Comparison of ENCODE assay signal across 20 mouse cellular contexts in genomic region chr5:75720091-75720940, GRCm38 (mm10).
DNase-seq lines count a peak whose midpoint lies in the region; ATAC-seq lines count a peak whose summit lies in the region.
"Had no signal": no experiment of that assay in that cellular context is flagged by ENCODE, and none has a peak within 500 bp of the region (broad histone marks: within the 10 kb centered on the region; RNA-seq: fewer than 3 reads in every experiment).

No protein-coding gene starts in this region.

- H3K9me3 ChIP-seq in heart, embryonic 10.5 days = no peaks in the 10 kb centered on the region
- H3K9me3 ChIP-seq in midbrain, embryonic 13.5 days = no peaks in the 10 kb centered on the region
- H3K9me3 ChIP-seq in midbrain, embryonic 15.5 days = no peaks in the 10 kb centered on the region
- H3K9me3 ChIP-seq in neural tube, embryonic 15.5 days (replicated peaks) = no peaks in the 10 kb centered on the region
- H3K9me3 ChIP-seq: heart, embryonic 15.5 days; intestine, embryonic 15.5 days; stomach, embryonic 15.5 days had no signal

- intact Hi-C loops in heart, postnatal 25 days (cut with DNase I) = no loop called here
- intact Hi-C loops in heart, postnatal 10 days (cut with DNase I) = no loop called here

- no peaks in the 10 kb centered on the region for H3K36me3 ChIP-seq in heart, embryonic 10.5 days
- no peaks in the 10 kb centered on the region for H3K36me3 ChIP-seq in midbrain, embryonic 13.5 days
- no peaks in the 10 kb centered on the region for H3K36me3 ChIP-seq in midbrain, embryonic 15.5 days (replicated peaks)
- no peaks in the 10 kb centered on the region for H3K36me3 ChIP-seq in neural tube, embryonic 15.5 days
- H3K36me3 ChIP-seq: heart, embryonic 15.5 days; intestine, embryonic 15.5 days; stomach, embryonic 15.5 days had no signal

- no peak overlapping the region for H3K4me2 ChIP-seq in midbrain, embryonic 13.5 days (replicated peaks)
- H3K4me2 ChIP-seq in midbrain, embryonic 15.5 days = no peak overlapping the region
- no peak overlapping the region for H3K4me2 ChIP-seq in neural tube, embryonic 15.5 days
- H3K4me2 ChIP-seq: heart, embryonic 15.5 days; intestine, embryonic 15.5 days; stomach, embryonic 15.5 days had no signal

- H3K27ac ChIP-seq in heart, embryonic 10.5 days = 0 out of 2 replicates have a peak overlapping the region, but pooled peaks have one; percentile 36
- H3K27ac ChIP-seq in midbrain, embryonic 13.5 days = no peak overlapping the region
- no peak overlapping the region for H3K27ac ChIP-seq in midbrain, embryonic 15.5 days
- H3K27ac ChIP-seq in neural tube, embryonic 15.5 days (replicated peaks) = no peak overlapping the region
- H3K27ac ChIP-seq: heart, embryonic 15.5 days; intestine, embryonic 15.5 days; left cerebral cortex, adult 2 months; stomach, embryonic 15.5 days had no signal

- no peak for DNase-seq in heart, embryonic 10.5 days (ENCODE audit: low spot score)
- DNase-seq in heart, postnatal 25 days (ENCODE audit: low spot score) = no peak
- peak; percentile 43 to 46 for DNase-seq in heart, postnatal 10 days
- DNase-seq: adrenal gland, adult 2 months; cerebellum, postnatal 10 days; gastrocnemius, postnatal 36 days; kidney, postnatal 4 days; layer of hippocampus, adult 9-11 months; left cerebral cortex, postnatal 4 days; thymus, adult 18-20 months; thymus, postnatal 4 days had no signal

- no peak overlapping the region for H3K9ac ChIP-seq in midbrain, embryonic 13.5 days (replicated peaks)
- H3K9ac ChIP-seq in midbrain, embryonic 15.5 days = no peak overlapping the region
- H3K9ac ChIP-seq in neural tube, embryonic 15.5 days (replicated peaks) = no peak overlapping the region
- H3K9ac ChIP-seq: heart, embryonic 15.5 days; intestine, embryonic 15.5 days; stomach, embryonic 15.5 days had no signal

- WGBS in heart, embryonic 10.5 days = 81% methylated on average over 15 of the region's 15 CpGs
- WGBS in midbrain, embryonic 13.5 days = 70% methylated on average over 15 of the region's 15 CpGs
- 66% methylated on average over 15 of the region's 15 CpGs for WGBS in midbrain, embryonic 15.5 days
- 48% methylated on average over 15 of the region's 15 CpGs for WGBS in neural tube, embryonic 15.5 days

- ATAC-seq in midbrain, embryonic 13.5 days = peak; percentile 30; the same call in 1 of the 2 replicates
- no peak for ATAC-seq in midbrain, embryonic 15.5 days (replicated peaks)
- peak; percentile 38; the same call in 1 of the 2 replicates for ATAC-seq in neural tube, embryonic 15.5 days (ENCODE audit: low FRiP score)
- no peak for ATAC-seq in cerebellum, adult (ENCODE audit: insufficient number of reproducible peaks, low FRiP score, low TSS enrichment)
- ATAC-seq: intestine, embryonic 15.5 days; lung, postnatal 0 days had no signal

- H3K4me3 ChIP-seq in heart, embryonic 10.5 days = no peak overlapping the region
- H3K4me3 ChIP-seq in midbrain, embryonic 13.5 days (replicated peaks) = no peak overlapping the region
- H3K4me3 ChIP-seq in midbrain, embryonic 15.5 days = no peak overlapping the region
- no peak overlapping the region for H3K4me3 ChIP-seq in neural tube, embryonic 15.5 days (replicated peaks)
- H3K4me3 ChIP-seq: heart, embryonic 15.5 days; intestine, embryonic 15.5 days; left cerebral cortex, adult 2 months; stomach, embryonic 15.5 days had no signal

- H3K27me3 ChIP-seq in heart, embryonic 10.5 days (ENCODE audit: insufficient read depth, poor library complexity, severe bottlenecking) = no peaks in the 10 kb centered on the region
- no peaks in the 10 kb centered on the region for H3K27me3 ChIP-seq in midbrain, embryonic 13.5 days
- H3K27me3 ChIP-seq in midbrain, embryonic 15.5 days (replicated peaks) = no peaks in the 10 kb centered on the region
- H3K27me3 ChIP-seq in neural tube, embryonic 15.5 days (replicated peaks) = no peaks in the 10 kb centered on the region
- H3K27me3 ChIP-seq: heart, embryonic 15.5 days; intestine, embryonic 15.5 days; stomach, embryonic 15.5 days had no signal

- H3K4me1 ChIP-seq in heart, embryonic 10.5 days = peaks cover 28% of the 10 kb centered on the region
- H3K4me1 ChIP-seq in midbrain, embryonic 13.5 days (replicated peaks) = peaks cover 11% of the 10 kb centered on the region
- H3K4me1 ChIP-seq in midbrain, embryonic 15.5 days = no peaks in the 10 kb centered on the region; the same call in 1 of the 2 replicates
- peaks cover 9% of the 10 kb centered on the region for H3K4me1 ChIP-seq in neural tube, embryonic 15.5 days
- H3K4me1 ChIP-seq: stomach, embryonic 15.5 days had no signal

Comparison
In these comparisons a context has a peak if more than half of its experiments do, and no peak if none do; other contexts are left out.
1. DNase-seq: peak in heart, postnatal 10 days (2 of 2); none in heart, embryonic 10.5 days (single experiment) and heart, postnatal 25 days (single experiment).
2. ATAC-seq: peak in midbrain, embryonic 13.5 days (single experiment) and neural tube, embryonic 15.5 days (single experiment); none in midbrain, embryonic 15.5 days (single experiment) and cerebellum, adult (single experiment).